Mouse (Mus musculus): ENCODE data around the gene Foxred2. TPM values are rescaled to one million over a fixed set of nuclear protein-coding genes. Genes with fewer than 3 reads are reported as not detected.

Gene Foxred2
- total and polyA plus RNA-seq, 3 experiments, result 9.9 to 12.2 TPM; not detected in 1

DNA sequence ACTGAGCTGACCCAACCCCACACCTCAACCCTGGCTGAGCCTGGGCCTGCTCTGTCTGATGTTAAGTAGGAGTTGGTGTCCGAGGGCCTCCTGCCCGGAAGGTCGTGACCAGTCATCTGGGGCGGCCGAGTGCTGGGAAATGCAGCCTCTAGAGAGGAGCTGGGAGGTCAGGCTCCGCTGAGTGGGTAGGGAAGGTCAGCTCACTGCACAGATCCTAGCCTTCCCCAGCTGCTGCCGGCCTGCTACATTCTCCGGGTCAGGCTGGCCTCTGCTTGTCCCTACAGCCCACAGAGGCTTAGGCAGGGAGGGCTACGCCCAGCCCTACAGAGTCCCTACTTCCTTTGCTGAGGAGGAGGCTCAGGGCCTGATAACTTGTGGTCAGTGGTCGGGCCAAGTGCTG is 50.0 kb downstream of the Foxred2 start:
- Histone ChIP-seq H3K27ac (ENCODE audit: control insufficient read depth, low read depth, low read length) (no peak overlapping the region), H3K36me3 (ENCODE audit: control insufficient read depth in 1 of 2, insufficient read depth in 2 of 2, low read length in 2 of 2) (peaks cover 0 to 6% of the 10 kb centered on the region in 2 experiments; a peak in 2 of 4 replicates), H3K9me3 (replicated peaks; ENCODE audit: insufficient read depth, low read length) (no peaks in the 10 kb centered on the region), H3K4me3 (ENCODE audit: control insufficient read depth in 1 of 2, insufficient read depth in 1 of 2, low read depth in 2 of 2, low read length in 2 of 2) (no peak overlapping the region), H3K9ac (ENCODE audit: control insufficient read depth, low read depth, low read length, poor library complexity, severe bottlenecking) (no peak overlapping the region), H3K27me3 (ENCODE audit: control insufficient read depth in 1 of 2, insufficient read depth in 2 of 2, low read length in 2 of 2) (no peaks in the 10 kb centered on the region), H3K4me1 (ENCODE audit: control insufficient read depth in 1 of 2, insufficient read depth in 2 of 2, low read length in 2 of 2) (peaks cover 0 to 12% of the 10 kb centered on the region in 2 experiments; a peak in 3 of 4 replicates), H3K79me2 (ENCODE audit: control insufficient read depth, insufficient read depth, low read length, poor library complexity) (no peaks in the 10 kb centered on the region)
- TF ChIP-seq POLR2AphosphoS2 (IDR thresholded peaks at IDR 0.05; ENCODE audit: low read length) (no peak), MAX (IDR thresholded peaks at IDR 0.05; ENCODE audit: low read length) (no peak)
- DNase-seq (ENCODE audit: low read depth, low spot score), result no peak

DNA sequence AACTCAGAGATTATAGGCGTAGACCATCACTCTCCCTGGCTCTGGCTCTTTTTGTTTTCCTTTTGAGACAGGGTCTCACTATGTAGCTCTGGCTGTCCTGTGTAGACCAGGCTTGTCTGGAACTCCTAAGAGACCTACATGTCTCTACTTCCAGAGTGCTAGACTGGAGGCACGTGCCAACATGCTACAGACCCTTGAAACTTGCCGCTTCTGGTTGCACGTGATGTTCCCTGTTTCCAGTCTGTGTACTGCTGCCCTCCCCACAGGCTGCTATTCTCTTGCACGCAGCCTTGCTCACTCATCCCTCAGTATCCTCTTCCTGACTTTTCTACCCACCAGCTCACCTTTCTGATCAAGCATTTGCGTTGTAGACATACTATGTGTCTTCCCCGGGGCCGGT is 50.4 kb downstream of the Foxred2 start:
- H3K4me3 ChIP-seq (ENCODE audit: control insufficient read depth in 1 of 2, insufficient read depth in 1 of 2, low read depth in 2 of 2, low read length in 2 of 2), result no peak overlapping the region
- peaks cover 0 to 12% of the 10 kb centered on the region in 2 experiments; a peak in 3 of 4 replicates for H3K4me1 ChIP-seq (ENCODE audit: control insufficient read depth in 1 of 2, insufficient read depth in 2 of 2, low read length in 2 of 2)
- H3K36me3 ChIP-seq (ENCODE audit: control insufficient read depth in 1 of 2, insufficient read depth in 2 of 2, low read length in 2 of 2), result peaks cover 0 to 6% of the 10 kb centered on the region in 2 experiments; a peak in 2 of 4 replicates
- TF ChIP-seq TAL1 (IDR thresholded peaks at IDR 0.05; ENCODE audit: low read length), result no peak
- no peak for TF ChIP-seq RCOR1 (IDR thresholded peaks at IDR 0.05; ENCODE audit: low read depth, low read length)
- TF ChIP-seq SIN3A (IDR thresholded peaks at IDR 0.05; ENCODE audit: low read length), result no peak
- TF ChIP-seq TBP (IDR thresholded peaks at IDR 0.05; ENCODE audit: low read depth, low read length), result no peak
- TF ChIP-seq GABPA (IDR thresholded peaks at IDR 0.05; ENCODE audit: low read depth, low read length), result no peak
- TF ChIP-seq MAFK (IDR thresholded peaks at IDR 0.05; ENCODE audit: borderline replicate concordance, low read depth, low read length), result no peak
- no peak for TF ChIP-seq CHD2 (IDR thresholded peaks at IDR 0.05; ENCODE audit: low read length)
- TF ChIP-seq MEF2A (IDR thresholded peaks at IDR 0.05; ENCODE audit: extremely low read depth, insufficient replicate concordance, low read depth, low read length, poor library complexity, severe bottlenecking), result no peak
- TF ChIP-seq NRF1 (IDR thresholded peaks at IDR 0.05; ENCODE audit: insufficient read depth, low read depth, low read length, poor library complexity, severe bottlenecking), result no peak
- TF ChIP-seq ZC3H11A (IDR thresholded peaks at IDR 0.05; ENCODE audit: low read depth, low read length), result no peak
- DNase-seq (ENCODE audit: low read depth, low spot score), result no peak
- H3K27me3 ChIP-seq (ENCODE audit: control insufficient read depth in 1 of 2, insufficient read depth in 2 of 2, low read length in 2 of 2), result no peaks in the 10 kb centered on the region
- no peak overlapping the region for H3K9ac ChIP-seq (ENCODE audit: control insufficient read depth, low read depth, low read length, poor library complexity, severe bottlenecking)
- no peak overlapping the region for H3K27ac ChIP-seq (ENCODE audit: control insufficient read depth, low read depth, low read length)
- no peaks in the 10 kb centered on the region for H3K79me2 ChIP-seq (ENCODE audit: control insufficient read depth, insufficient read depth, low read length, poor library complexity)
- no peaks in the 10 kb centered on the region for H3K9me3 ChIP-seq (replicated peaks; ENCODE audit: insufficient read depth, low read length)

- TF ChIP-seq MXI1 (IDR thresholded peaks at IDR 0.05; ENCODE audit: low read depth, low read length) (0 out of 2 replicates have a peak, but pooled peaks have one; percentile 25), CTCF (IDR thresholded peaks at IDR 0.05 in 2 of 3, conservative IDR thresholded peaks at IDR 0.05 in 1 of 3; ENCODE audit: control insufficient read depth in 1 of 3, insufficient read depth in 1 of 3, low read depth in 2 of 3, low read length in 3 of 3, poor library complexity in 1 of 3, severe bottlenecking in 1 of 3) (no peak), ZC3H11A (IDR thresholded peaks at IDR 0.05; ENCODE audit: low read depth, low read length) (no peak)
- Histone ChIP-seq H3K9ac (ENCODE audit: control insufficient read depth, low read depth, low read length, poor library complexity, severe bottlenecking) (peak overlapping the region; percentile 27), H3K27me3 (ENCODE audit: control insufficient read depth in 1 of 2, insufficient read depth in 2 of 2, low read length in 2 of 2) (no peaks in the 10 kb centered on the region), H3K4me1 (ENCODE audit: control insufficient read depth in 1 of 2, insufficient read depth in 2 of 2, low read length in 2 of 2) (peaks cover 0 to 12% of the 10 kb centered on the region in 2 experiments; a peak in 3 of 4 replicates), H3K9me3 (replicated peaks; ENCODE audit: insufficient read depth, low read length) (no peaks in the 10 kb centered on the region), H3K36me3 (ENCODE audit: control insufficient read depth in 1 of 2, insufficient read depth in 2 of 2, low read length in 2 of 2) (peaks cover 0 to 6% of the 10 kb centered on the region in 2 experiments; a peak in 2 of 4 replicates), H3K4me3 (ENCODE audit: control insufficient read depth in 1 of 2, insufficient read depth in 1 of 2, low read depth in 2 of 2, low read length in 2 of 2) (peak overlapping the region; percentile 44 to 51), H3K27ac (ENCODE audit: control insufficient read depth, low read depth, low read length) (no peak overlapping the region), H3K79me2 (ENCODE audit: control insufficient read depth, insufficient read depth, low read length, poor library complexity) (no peaks in the 10 kb centered on the region)
- peak; percentile 63 for DNase-seq (ENCODE audit: low read depth, low spot score)
These were observed 51.1 kb downstream of the Foxred2 start for GRCm38 (mm10) chr15:77905275-77905970.
